Mouse (Mus musculus): ENCODE measurements at regions not wholly inside any gene's neighbourhood (a gene's known extent, or its start where the extent isn't known, plus 50 kb on each side); places are given as distances from the start of the nearest gene placed in this dataset.
A peak's percentile ranks its signal among the peaks of the same experiment; 100 is the strongest.
"Not testable (repeated sequence)": the region's sequence is repeated elsewhere in the genome, so short reads cannot be mapped to it uniquely, and the experiment has no call there.

- H3K9ac ChIP-seq (replicated peaks; ENCODE audit: low read length); ATAC-seq; H3K36me3 ChIP-seq (ENCODE audit: insufficient read depth, low read length); H3K4me1 ChIP-seq (ENCODE audit: insufficient read depth, low read length); H3K4me2 ChIP-seq (ENCODE audit: low read depth, low read length); H3K9me3 ChIP-seq (ENCODE audit: low read length); H3K4me3 ChIP-seq (ENCODE audit: low read length); H3K27ac ChIP-seq; H3K27me3 ChIP-seq (ENCODE audit: insufficient read depth, low read length): not testable (repeated sequence)
- WGBS, result 82% methylated on average over 6 of the region's 7 CpGs
- peak; percentile 2 for DNase-seq (ENCODE audit: low spot score)
Measured at GRCm38 (mm10) chrX:4899187-4899586, 52.7 kb upstream of the Btbd35f27 start.
